Mouse (Mus musculus): Measurements from ENCODE around the gene Tph2. TPM values are rescaled to one million over a fixed set of nuclear protein-coding genes. Genes with fewer than 3 reads are reported as not detected.
A peak's percentile ranks its signal among the peaks of the same experiment; 100 is the strongest.

Tph2 gene
- polyA plus RNA-seq, 1 experiment: 0.12 TPM

DNA sequence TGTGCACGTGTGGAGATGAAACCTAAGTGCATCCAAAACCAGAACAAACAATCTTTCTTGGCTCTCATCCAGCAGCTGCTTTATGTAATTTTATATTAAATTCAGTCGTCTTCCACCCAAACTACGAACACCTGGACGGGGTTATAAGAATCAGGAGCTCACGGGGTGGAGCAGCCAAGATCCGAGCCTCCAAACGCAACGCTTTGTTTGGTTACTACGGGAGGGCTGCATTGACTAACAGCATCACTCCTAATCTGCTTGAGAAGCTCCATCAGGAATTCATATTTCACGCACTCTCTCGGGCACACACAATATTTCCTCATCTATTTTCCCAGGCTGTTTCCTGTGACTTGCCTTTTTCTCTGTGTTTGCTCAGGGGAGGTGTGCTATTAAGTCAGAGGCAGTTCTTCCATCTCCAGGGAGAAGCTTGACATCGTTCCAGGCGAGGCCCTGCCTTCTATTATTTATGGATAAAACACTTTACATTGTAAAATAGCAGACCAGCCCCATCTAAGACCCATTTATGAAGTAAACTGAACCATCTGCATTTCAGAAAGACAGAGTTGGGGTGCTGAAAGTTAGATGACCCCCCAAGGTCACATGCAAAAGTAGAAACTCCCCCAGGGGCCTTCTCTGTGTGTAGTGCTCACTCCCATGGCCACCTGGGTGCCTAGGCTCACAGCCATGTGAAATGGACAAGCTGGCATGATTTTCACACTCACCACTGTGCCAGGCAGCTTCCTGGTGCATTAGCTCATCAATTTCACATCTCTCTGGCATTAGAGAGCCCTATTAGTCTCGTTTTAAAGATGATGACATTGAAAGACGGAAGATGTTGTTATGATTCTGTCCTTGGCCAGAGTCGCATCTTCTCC, 76.9 kb downstream of the Tph2 start:
- no peak for TF ChIP-seq REST (IDR thresholded peaks at IDR 0.05; ENCODE audit: insufficient read depth, insufficient read length)
- Histone ChIP-seq H3ac (ENCODE audit: control insufficient read depth, insufficient read length) (no peak overlapping the region), H3K4me3 (no peak overlapping the region), H3K36me3 (ENCODE audit: control insufficient read depth, insufficient read depth) (no peaks in the 10 kb centered on the region), H3K27me3 (ENCODE audit: control insufficient read depth, insufficient read depth, insufficient read length) (no peaks in the 10 kb centered on the region), H3K79me2 (ENCODE audit: control insufficient read depth, insufficient read depth) (no peaks in the 10 kb centered on the region), H3K4me2 (ENCODE audit: low read depth) (no peak overlapping the region)

DNA sequence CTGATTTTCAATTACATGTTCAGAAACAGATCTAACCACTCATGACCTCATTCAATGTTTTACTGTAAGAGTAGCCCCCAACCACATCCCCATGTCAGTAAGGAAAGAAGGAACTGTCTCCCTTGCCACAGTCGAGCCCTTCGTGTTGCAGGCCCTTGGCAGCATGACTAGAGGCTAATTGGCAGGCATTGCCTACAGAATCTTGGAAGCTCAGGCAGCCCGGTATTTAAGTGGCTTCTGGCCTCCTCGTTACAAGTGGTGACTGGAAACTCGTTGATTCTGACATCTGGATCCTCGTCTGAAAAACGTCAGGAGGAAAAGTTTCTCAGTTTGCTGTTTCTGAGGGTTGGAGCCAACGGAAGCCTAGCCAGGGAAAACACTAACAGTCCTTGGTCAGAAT, 80.6 kb downstream of the Tph2 start:
- Histone ChIP-seq H3K27me3 (ENCODE audit: control insufficient read depth, insufficient read depth, insufficient read length) (no peaks in the 10 kb centered on the region), H3K4me2 (ENCODE audit: low read depth) (no peak overlapping the region), H3ac (ENCODE audit: control insufficient read depth, insufficient read length) (no peak overlapping the region), H3K36me3 (ENCODE audit: control insufficient read depth, insufficient read depth) (no peaks in the 10 kb centered on the region), H3K79me2 (ENCODE audit: control insufficient read depth, insufficient read depth) (no peaks in the 10 kb centered on the region), H3K4me3 (no peak overlapping the region)
- no peak for TF ChIP-seq MYOG (IDR thresholded peaks at IDR 0.05; ENCODE audit: control insufficient read depth in 1 of 3, insufficient read depth in 1 of 3, insufficient read length in 2 of 3, low read depth in 2 of 3)
- no peak for TF ChIP-seq MYOD1 (IDR thresholded peaks at IDR 0.05; ENCODE audit: control insufficient read depth in 1 of 3, insufficient read length in 2 of 3, low read depth in 2 of 3)
- no peak for TF ChIP-seq E2F4 (IDR thresholded peaks at IDR 0.05; ENCODE audit: insufficient read depth)
- TF ChIP-seq CEBPB (IDR thresholded peaks at IDR 0.05; ENCODE audit: insufficient read depth, poor library complexity, severe bottlenecking): no peak
- TF ChIP-seq REST (IDR thresholded peaks at IDR 0.05; ENCODE audit: insufficient read depth, insufficient read length): no peak

DNA sequence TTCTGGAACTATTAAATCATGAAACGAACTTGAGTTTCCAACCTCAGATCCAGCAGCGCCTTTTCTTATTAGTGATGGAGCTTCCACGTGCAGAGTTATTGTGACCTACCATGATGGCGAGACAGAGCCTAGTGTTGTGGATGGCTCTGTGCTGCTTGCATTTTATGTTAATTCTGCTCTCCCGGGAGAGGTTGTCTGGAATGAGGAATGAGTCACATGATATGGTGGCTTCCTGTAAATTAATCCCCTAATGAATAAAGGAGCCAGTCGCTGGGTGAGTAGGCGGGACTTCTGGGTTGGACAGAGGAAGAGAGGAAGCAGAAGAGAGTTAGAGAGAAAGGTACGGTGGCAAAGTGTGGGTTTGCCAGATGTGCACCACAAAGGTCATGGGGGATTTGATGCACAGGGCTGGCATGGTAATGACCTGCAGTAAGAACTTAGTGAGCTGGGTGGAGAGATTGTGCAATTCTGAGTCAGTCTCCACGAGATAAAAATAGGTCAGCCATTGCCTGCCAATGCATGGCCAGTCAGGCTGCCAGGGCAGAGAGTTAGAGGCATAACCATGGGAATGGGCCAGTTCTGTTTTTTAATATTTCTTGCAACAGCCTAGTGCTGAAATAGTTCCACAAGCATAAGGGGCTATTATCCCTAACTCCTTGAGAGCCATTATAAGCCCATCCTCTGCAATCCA, 84.8 kb downstream of the Tph2 start:
- no peaks in the 10 kb centered on the region for H3K27me3 ChIP-seq (ENCODE audit: control insufficient read depth, insufficient read depth, insufficient read length)
- H3K4me2 ChIP-seq (ENCODE audit: low read depth): peak overlapping the region; percentile 49
- no peak overlapping the region for H3K4me3 ChIP-seq
- no peaks in the 10 kb centered on the region for H3K36me3 ChIP-seq (ENCODE audit: control insufficient read depth, insufficient read depth)
- no peak overlapping the region for H3ac ChIP-seq (ENCODE audit: control insufficient read depth, insufficient read length)
- H3K79me2 ChIP-seq (ENCODE audit: control insufficient read depth, insufficient read depth): no peaks in the 10 kb centered on the region
- no peak for TF ChIP-seq MYOG (IDR thresholded peaks at IDR 0.05; ENCODE audit: control insufficient read depth in 1 of 3, insufficient read depth in 1 of 3, insufficient read length in 2 of 3, low read depth in 2 of 3)
- TF ChIP-seq POLR2A (IDR thresholded peaks at IDR 0.05; ENCODE audit: insufficient read length, low read depth): no peak
- TF ChIP-seq CEBPB (IDR thresholded peaks at IDR 0.05; ENCODE audit: insufficient read depth, poor library complexity, severe bottlenecking): peak; percentile 96
- TF ChIP-seq USF1 (IDR thresholded peaks at IDR 0.05; ENCODE audit: low read depth): peak; percentile 41

DNA sequence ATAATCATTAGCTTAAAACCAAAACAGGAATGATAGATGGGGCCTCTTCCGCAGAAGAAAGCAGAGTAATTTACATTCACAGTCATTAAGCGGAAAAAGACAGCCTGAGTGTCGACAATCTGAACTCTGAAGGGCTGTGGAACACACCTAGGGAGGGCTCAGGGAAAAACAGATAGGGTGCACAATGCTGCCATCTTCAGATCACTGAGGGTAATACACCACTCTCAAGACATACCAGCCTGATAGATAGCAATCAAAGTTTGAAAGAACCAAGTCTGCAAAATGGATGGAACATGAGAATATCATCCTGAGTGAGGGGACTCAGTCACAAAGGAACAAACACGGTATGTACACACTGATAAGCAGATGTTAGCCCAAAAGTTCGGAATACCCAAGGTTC, 87.7 kb downstream of the Tph2 start:
- no peaks in the 10 kb centered on the region for H3K79me2 ChIP-seq (ENCODE audit: control insufficient read depth, insufficient read depth)
- no peaks in the 10 kb centered on the region for H3K27me3 ChIP-seq (ENCODE audit: control insufficient read depth, insufficient read depth, insufficient read length)
- TF ChIP-seq POLR2AphosphoS2 (IDR thresholded peaks at IDR 0.05; ENCODE audit: insufficient read length, low read depth): no peak
- no peak for TF ChIP-seq MYOG (IDR thresholded peaks at IDR 0.05; ENCODE audit: control insufficient read depth in 1 of 3, insufficient read depth in 1 of 3, insufficient read length in 2 of 3, low read depth in 2 of 3)
- no peak for TF ChIP-seq CEBPB (IDR thresholded peaks at IDR 0.05; ENCODE audit: insufficient read depth, poor library complexity, severe bottlenecking)
- TF ChIP-seq MYOD1 (IDR thresholded peaks at IDR 0.05; ENCODE audit: control insufficient read depth in 1 of 3, insufficient read length in 2 of 3, low read depth in 2 of 3): no peak
- TF ChIP-seq E2F4 (IDR thresholded peaks at IDR 0.05; ENCODE audit: insufficient read depth): no peak
- TF ChIP-seq REST (IDR thresholded peaks at IDR 0.05; ENCODE audit: insufficient read depth, insufficient read length): no peak
- TF ChIP-seq TCF3 (IDR thresholded peaks at IDR 0.05; ENCODE audit: insufficient read length, low read depth): no peak
- no peak for TF ChIP-seq TCF12 (IDR thresholded peaks at IDR 0.05; ENCODE audit: insufficient read depth, poor library complexity, severe bottlenecking)
- no peak for TF ChIP-seq USF1 (IDR thresholded peaks at IDR 0.05; ENCODE audit: low read depth)
- no peak for TF ChIP-seq POLR2A (IDR thresholded peaks at IDR 0.05; ENCODE audit: insufficient read length, low read depth)
- TF ChIP-seq SRF (IDR thresholded peaks at IDR 0.05; ENCODE audit: control insufficient read depth, insufficient read length, low read depth): no peak
- no peak overlapping the region for H3K4me2 ChIP-seq (ENCODE audit: low read depth)
- no peaks in the 10 kb centered on the region for H3K36me3 ChIP-seq (ENCODE audit: control insufficient read depth, insufficient read depth)
- no peak overlapping the region for H3K4me3 ChIP-seq
- no peak overlapping the region for H3ac ChIP-seq (ENCODE audit: control insufficient read depth, insufficient read length)

- no peak overlapping the region for H3K4me2 ChIP-seq (ENCODE audit: low read depth)
- H3K79me2 ChIP-seq (ENCODE audit: control insufficient read depth, insufficient read depth): no peaks in the 10 kb centered on the region
- no peak for TF ChIP-seq TCF12 (IDR thresholded peaks at IDR 0.05; ENCODE audit: insufficient read depth, poor library complexity, severe bottlenecking)
- TF ChIP-seq MAX (IDR thresholded peaks at IDR 0.05; ENCODE audit: low read depth): no peak
- TF ChIP-seq USF1 (IDR thresholded peaks at IDR 0.05; ENCODE audit: low read depth): no peak
- no peak for TF ChIP-seq SRF (IDR thresholded peaks at IDR 0.05; ENCODE audit: control insufficient read depth, insufficient read length, low read depth)
- no peak for TF ChIP-seq MYOG (IDR thresholded peaks at IDR 0.05; ENCODE audit: control insufficient read depth in 1 of 3, insufficient read depth in 1 of 3, insufficient read length in 2 of 3, low read depth in 2 of 3)
- TF ChIP-seq POLR2A (IDR thresholded peaks at IDR 0.05; ENCODE audit: insufficient read length, low read depth): no peak
- no peak for TF ChIP-seq E2F4 (IDR thresholded peaks at IDR 0.05; ENCODE audit: insufficient read depth)
- TF ChIP-seq CEBPB (IDR thresholded peaks at IDR 0.05; ENCODE audit: insufficient read depth, poor library complexity, severe bottlenecking): no peak
- TF ChIP-seq REST (IDR thresholded peaks at IDR 0.05; ENCODE audit: insufficient read depth, insufficient read length): no peak
- no peak for TF ChIP-seq TCF3 (IDR thresholded peaks at IDR 0.05; ENCODE audit: insufficient read length, low read depth)
- TF ChIP-seq POLR2AphosphoS2 (IDR thresholded peaks at IDR 0.05; ENCODE audit: insufficient read length, low read depth): no peak
- no peak for TF ChIP-seq MYOD1 (IDR thresholded peaks at IDR 0.05; ENCODE audit: control insufficient read depth in 1 of 3, insufficient read length in 2 of 3, low read depth in 2 of 3)
- H3K27me3 ChIP-seq (ENCODE audit: control insufficient read depth, insufficient read depth, insufficient read length): no peaks in the 10 kb centered on the region
- no peaks in the 10 kb centered on the region for H3K36me3 ChIP-seq (ENCODE audit: control insufficient read depth, insufficient read depth)
- H3K4me3 ChIP-seq: no peak overlapping the region
- H3ac ChIP-seq (ENCODE audit: control insufficient read depth, insufficient read length): no peak overlapping the region
These were observed 88.6 kb downstream of the Tph2 start for GRCm38 (mm10) chr10:115096191-115096590.
